Mouse (Mus musculus): ENCODE measurements around the gene Kndc1. TPM values are rescaled to one million over a fixed set of nuclear protein-coding genes. Genes with fewer than 3 reads are reported as not detected.

Kndc1 gene
- 0.55 and 0.79 TPM in 2 replicates for polyA plus RNA-seq (2014; fragmentation: Nextera tagmentation; extraction: Ambion mirVana)

GRCm38 (mm10) chr7:139894655-139895557, at the start of gene Kndc1:
Kndc1 (plus strand) TSS chr7:139894696.
- WGBS = 2% methylated on average over 47 of the region's 50 CpGs
- Histone ChIP-seq H3K27ac (ENCODE audit: low read depth, low read length) (no peak within 1 kb of the TSS), H3K4me2 (peak within 1 kb of the TSS; percentile 86), H3K9me3 (ENCODE audit: control insufficient read depth, low read length) (no peaks in the 10 kb centered on the region), H3K4me3 (ENCODE audit: low read depth, low read length) (peak within 1 kb of the TSS; percentile 43), H3K36me3 (ENCODE audit: control insufficient read depth, insufficient read depth, low read length) (no peaks in the 10 kb centered on the region), H3K27me3 (ENCODE audit: control insufficient read depth, insufficient read depth, low read length) (peaks cover 29% of the 10 kb centered on the region), H3K9ac (ENCODE audit: low read length) (peak within 1 kb of the TSS; percentile 57), H3K4me1 (ENCODE audit: control insufficient read depth, insufficient read depth, low read length) (no peaks in the 10 kb centered on the region)
- DNase-seq (ENCODE audit: low spot score, missing footprints) (peak; percentile 92), ATAC-seq (ENCODE audit: low FRiP score) (peak; percentile 85)

GRCm38 (mm10) chr7:139845101-139845500, 49.4 kb upstream of the Kndc1 start:
- no peak for ATAC-seq (ENCODE audit: low FRiP score)

GRCm38 (mm10) chr7:139850152-139850551, 44.3 kb upstream of the Kndc1 start:
- Histone ChIP-seq H3K4me3 (ENCODE audit: low read depth, low read length) (no peak overlapping the region), H3K9ac (ENCODE audit: low read length) (no peak overlapping the region), H3K36me3 (ENCODE audit: control insufficient read depth, insufficient read depth, low read length) (no peaks in the 10 kb centered on the region), H3K9me3 (ENCODE audit: control insufficient read depth, low read length) (no peaks in the 10 kb centered on the region), H3K4me1 (ENCODE audit: control insufficient read depth, insufficient read depth, low read length) (peaks cover 10% of the 10 kb centered on the region), H3K27ac (ENCODE audit: low read depth, low read length) (no peak overlapping the region), H3K4me2 (no peak overlapping the region), H3K27me3 (ENCODE audit: control insufficient read depth, insufficient read depth, low read length) (no peaks in the 10 kb centered on the region)
- ATAC-seq (ENCODE audit: low FRiP score) = peak; percentile 82
- DNase-seq (ENCODE audit: low spot score, missing footprints) = no peak
- WGBS = 34% methylated on average over 6 of the region's 6 CpGs

More at GRCm38 (mm10) chr7:139845101-139845500, 49.4 kb upstream of the Kndc1 start:
- 90% methylated on average over 2 of the region's 2 CpGs for WGBS
- DNase-seq (ENCODE audit: low spot score, missing footprints) = no peak
- peaks cover 4% of the 10 kb centered on the region; the same call in 1 of the 2 replicates for H3K9me3 ChIP-seq (ENCODE audit: control insufficient read depth, low read length)
- H3K4me3 ChIP-seq (ENCODE audit: low read depth, low read length) = no peak overlapping the region
- no peaks in the 10 kb centered on the region for H3K27me3 ChIP-seq (ENCODE audit: control insufficient read depth, insufficient read depth, low read length)
- no peak overlapping the region for H3K27ac ChIP-seq (ENCODE audit: low read depth, low read length)
- no peak overlapping the region for H3K4me2 ChIP-seq
- H3K9ac ChIP-seq (ENCODE audit: low read length) = no peak overlapping the region
- H3K4me1 ChIP-seq (ENCODE audit: control insufficient read depth, insufficient read depth, low read length) = peaks cover 4% of the 10 kb centered on the region
- H3K36me3 ChIP-seq (ENCODE audit: control insufficient read depth, insufficient read depth, low read length) = 0 out of 2 replicates have a peak, but pooled peaks cover 2% of the 10 kb centered on the region

GRCm38 (mm10) chr7:139850677-139851076, 43.8 kb upstream of the Kndc1 start:
- Histone ChIP-seq H3K36me3 (ENCODE audit: control insufficient read depth, insufficient read depth, low read length) (no peaks in the 10 kb centered on the region), H3K9me3 (ENCODE audit: control insufficient read depth, low read length) (no peaks in the 10 kb centered on the region), H3K4me2 (no peak overlapping the region), H3K9ac (ENCODE audit: low read length) (no peak overlapping the region), H3K4me3 (ENCODE audit: low read depth, low read length) (no peak overlapping the region), H3K4me1 (ENCODE audit: control insufficient read depth, insufficient read depth, low read length) (peaks cover 10% of the 10 kb centered on the region), H3K27ac (ENCODE audit: low read depth, low read length) (no peak overlapping the region), H3K27me3 (ENCODE audit: control insufficient read depth, insufficient read depth, low read length) (no peaks in the 10 kb centered on the region)
- 79% methylated on average over 5 of the region's 5 CpGs for WGBS
- DNase-seq (ENCODE audit: low spot score, missing footprints) (no peak), ATAC-seq (ENCODE audit: low FRiP score) (no peak)

GRCm38 (mm10) chr7:139851098-139851497, 43.4 kb upstream of the Kndc1 start:
- H3K9ac ChIP-seq (ENCODE audit: low read length) = no peak overlapping the region
- H3K27me3 ChIP-seq (ENCODE audit: control insufficient read depth, insufficient read depth, low read length) = no peaks in the 10 kb centered on the region
- H3K36me3 ChIP-seq (ENCODE audit: control insufficient read depth, insufficient read depth, low read length) = no peaks in the 10 kb centered on the region
- H3K4me3 ChIP-seq (ENCODE audit: low read depth, low read length) = no peak overlapping the region
- DNase-seq (ENCODE audit: low spot score, missing footprints) (no peak), ATAC-seq (ENCODE audit: low FRiP score) (peak; percentile 59; the same call in 1 of the 2 replicates)
- peaks cover 10% of the 10 kb centered on the region for H3K4me1 ChIP-seq (ENCODE audit: control insufficient read depth, insufficient read depth, low read length)
- 60% methylated on average over 6 of the region's 6 CpGs for whole genome bisulfite sequencing
- no peaks in the 10 kb centered on the region for H3K9me3 ChIP-seq (ENCODE audit: control insufficient read depth, low read length)
- H3K27ac ChIP-seq (ENCODE audit: low read depth, low read length) = no peak overlapping the region
- H3K4me2 ChIP-seq = no peak overlapping the region

- ATAC-seq (ENCODE audit: low FRiP score) = no peak
- no peaks in the 10 kb centered on the region for H3K27me3 ChIP-seq (ENCODE audit: control insufficient read depth, insufficient read depth, low read length)
- no peak overlapping the region for H3K4me3 ChIP-seq (ENCODE audit: low read depth, low read length)
- no peak overlapping the region for H3K27ac ChIP-seq (ENCODE audit: low read depth, low read length)
- no peaks in the 10 kb centered on the region for H3K9me3 ChIP-seq (ENCODE audit: control insufficient read depth, low read length)
- peaks cover 4% of the 10 kb centered on the region for H3K4me1 ChIP-seq (ENCODE audit: control insufficient read depth, insufficient read depth, low read length)
- no peak overlapping the region for H3K4me2 ChIP-seq
- WGBS = 85% methylated on average over 11 of the region's 11 CpGs
- no peak overlapping the region for H3K9ac ChIP-seq (ENCODE audit: low read length)
- no peaks in the 10 kb centered on the region for H3K36me3 ChIP-seq (ENCODE audit: control insufficient read depth, insufficient read depth, low read length)
- no peak for DNase-seq (ENCODE audit: low spot score, missing footprints)
Measured at GRCm38 (mm10) chr7:139855261-139855660, 39.2 kb upstream of the Kndc1 start.

GRCm38 (mm10) chr7:139861411-139861810, 33.1 kb upstream of the Kndc1 start:
- Histone ChIP-seq H3K9ac (ENCODE audit: low read length) (no peak overlapping the region), H3K4me1 (ENCODE audit: control insufficient read depth, insufficient read depth, low read length) (no peaks in the 10 kb centered on the region), H3K4me3 (ENCODE audit: low read depth, low read length) (no peak overlapping the region), H3K27ac (ENCODE audit: low read depth, low read length) (no peak overlapping the region), H3K9me3 (ENCODE audit: control insufficient read depth, low read length) (no peaks in the 10 kb centered on the region), H3K36me3 (ENCODE audit: control insufficient read depth, insufficient read depth, low read length) (no peaks in the 10 kb centered on the region), H3K27me3 (ENCODE audit: control insufficient read depth, insufficient read depth, low read length) (no peaks in the 10 kb centered on the region), H3K4me2 (no peak overlapping the region)
- no peak for ATAC-seq (ENCODE audit: low FRiP score)
- WGBS = 37% methylated on average over 3 of the region's 3 CpGs
- DNase-seq (ENCODE audit: low spot score, missing footprints) = peak; percentile 96

GRCm38 (mm10) chr7:139863076-139863475, 31.4 kb upstream of the Kndc1 start:
- 93% methylated on average over 2 of the region's 2 CpGs for WGBS
- DNase-seq (ENCODE audit: low spot score, missing footprints) (no peak), ATAC-seq (ENCODE audit: low FRiP score) (no peak)
- no peaks in the 10 kb centered on the region for H3K4me1 ChIP-seq (ENCODE audit: control insufficient read depth, insufficient read depth, low read length)
- no peak overlapping the region for H3K4me2 ChIP-seq
- no peaks in the 10 kb centered on the region for H3K36me3 ChIP-seq (ENCODE audit: control insufficient read depth, insufficient read depth, low read length)
- no peak overlapping the region for H3K27ac ChIP-seq (ENCODE audit: low read depth, low read length)
- no peaks in the 10 kb centered on the region for H3K27me3 ChIP-seq (ENCODE audit: control insufficient read depth, insufficient read depth, low read length)
- no peaks in the 10 kb centered on the region for H3K9me3 ChIP-seq (ENCODE audit: control insufficient read depth, low read length)
- no peak overlapping the region for H3K4me3 ChIP-seq (ENCODE audit: low read depth, low read length)
- no peak overlapping the region for H3K9ac ChIP-seq (ENCODE audit: low read length)

- DNase-seq (ENCODE audit: low spot score, missing footprints) (no peak), ATAC-seq (ENCODE audit: low FRiP score) (no peak)
- no peaks in the 10 kb centered on the region for H3K4me1 ChIP-seq (ENCODE audit: control insufficient read depth, insufficient read depth, low read length)
- no peak overlapping the region for H3K4me2 ChIP-seq
- no peak overlapping the region for H3K4me3 ChIP-seq (ENCODE audit: low read depth, low read length)
- H3K9me3 ChIP-seq (ENCODE audit: control insufficient read depth, low read length) = no peaks in the 10 kb centered on the region
- H3K27me3 ChIP-seq (ENCODE audit: control insufficient read depth, insufficient read depth, low read length) = no peaks in the 10 kb centered on the region
- 66% methylated on average over 2 of the region's 2 CpGs for WGBS
- no peak overlapping the region for H3K27ac ChIP-seq (ENCODE audit: low read depth, low read length)
- H3K9ac ChIP-seq (ENCODE audit: low read length) = no peak overlapping the region
- no peaks in the 10 kb centered on the region for H3K36me3 ChIP-seq (ENCODE audit: control insufficient read depth, insufficient read depth, low read length)
Measured at GRCm38 (mm10) chr7:139864253-139864652, 30.2 kb upstream of the Kndc1 start.
